Mouse (Mus musculus) myocyte (in vitro differentiated cells): ENCODE results near the gene Nat9.

Experiments used
- MYOG ChIP-seq, 3 experiments: IDR thresholded peaks; one replicate each; pipeline ENCODE4 v1.6.1; 2011; ENCODE audit warnings: control low read depth in 2 of 3, low read depth in 2 of 3, mild to moderate bottlenecking in 2 of 3; ENCODE audit not compliant: insufficient read length in 2 of 3, control insufficient read depth in 1 of 3, insufficient read depth in 1 of 3
- POLR2A ChIP-seq: IDR thresholded peaks from one replicate; pipeline ENCODE4 v1.6.1; 2011; ENCODE audit warnings: low read depth, mild to moderate bottlenecking, control low read depth, moderate library complexity; ENCODE audit not compliant: insufficient read length
- POLR2AphosphoS2 ChIP-seq: IDR thresholded peaks from one replicate; pipeline ENCODE4 v1.6.1; 2011; ENCODE audit warnings: low read depth, control low read depth; ENCODE audit not compliant: insufficient read length
- REST ChIP-seq: IDR thresholded peaks from one replicate; pipeline ENCODE4 v1.6.1; 2011; ENCODE audit warnings: mild to moderate bottlenecking, control low read depth, moderate library complexity; ENCODE audit not compliant: insufficient read depth, insufficient read length
- SRF ChIP-seq: IDR thresholded peaks from one replicate; pipeline ENCODE4 v1.6.1; 2011; ENCODE audit warnings: low read depth; ENCODE audit not compliant: control insufficient read depth, insufficient read length
- TCF12 ChIP-seq: IDR thresholded peaks from one replicate; pipeline ENCODE4 v1.6.1; 2011; ENCODE audit warnings: mild to moderate bottlenecking, control low read depth; ENCODE audit not compliant: poor library complexity, insufficient read depth, severe bottlenecking
- USF1 ChIP-seq: IDR thresholded peaks from one replicate; pipeline ENCODE4 v1.6.1; 2011; ENCODE audit warnings: low read depth, mild to moderate bottlenecking, control low read depth, moderate library complexity

- TF ChIP-seq SRF, result no peak
- TF ChIP-seq MYOG (IDR thresholded peaks at IDR 0.05; ENCODE audit: control insufficient read depth in 1 of 3, insufficient read depth in 1 of 3, insufficient read length in 2 of 3, low read depth in 2 of 3), result no peak
- no peak for TF ChIP-seq TCF12
- no peak for TF ChIP-seq POLR2A
- TF ChIP-seq USF1, result no peak
- TF ChIP-seq POLR2AphosphoS2, result no peak
- TF ChIP-seq REST, result no peak
These were observed 36.9 kb downstream of the Nat9 start for GRCm38 (mm10) chr11:115150741-115151254.
